Mouse (Mus musculus): ENCODE measurements around the gene Naglu. TPM values are rescaled to one million over a fixed set of nuclear protein-coding genes. Genes with fewer than 3 reads are reported as not detected.
"Not testable (repeated sequence)": the region's sequence is repeated elsewhere in the genome, so short reads cannot be mapped to it uniquely, and the experiment has no call there.

Naglu gene
- total RNA-seq, 2 experiments from 2014 or later, result 9.2 to 10.8 TPM

DNA sequence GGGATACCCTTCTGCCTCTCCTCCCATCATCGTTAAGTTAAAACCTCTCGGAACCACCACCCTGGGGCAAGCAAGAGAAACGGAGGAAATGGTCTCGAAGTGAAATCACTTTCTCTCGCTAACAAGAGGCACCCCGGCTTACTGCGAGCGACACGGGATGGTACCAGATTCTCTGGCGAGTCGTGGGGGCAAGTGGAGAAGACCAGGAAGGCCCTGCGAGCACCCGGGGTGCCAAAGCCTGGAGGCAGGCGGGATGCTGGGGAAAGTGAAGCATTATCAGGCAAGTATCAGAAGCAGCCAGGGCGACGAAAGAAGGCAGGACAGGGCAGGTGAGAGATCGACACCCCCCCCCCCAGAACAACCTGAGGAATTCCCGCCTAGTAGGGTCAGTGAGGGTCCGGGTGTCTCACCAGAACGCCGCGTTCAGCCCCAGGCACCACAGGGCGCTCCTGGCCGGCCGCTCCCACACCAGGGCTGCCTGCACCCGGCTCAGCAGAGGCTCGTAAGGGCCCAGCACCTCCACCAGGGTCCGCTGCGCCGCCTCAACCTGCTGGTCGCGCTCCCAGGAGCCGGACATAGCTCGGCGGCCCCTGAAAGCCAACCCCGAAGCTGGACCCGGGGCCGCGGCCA, 49.4 kb downstream of the Naglu start:
- no peak for DNase-seq (ENCODE audit: extremely low spot score in 1 of 2, low spot score in 1 of 2)

DNA sequence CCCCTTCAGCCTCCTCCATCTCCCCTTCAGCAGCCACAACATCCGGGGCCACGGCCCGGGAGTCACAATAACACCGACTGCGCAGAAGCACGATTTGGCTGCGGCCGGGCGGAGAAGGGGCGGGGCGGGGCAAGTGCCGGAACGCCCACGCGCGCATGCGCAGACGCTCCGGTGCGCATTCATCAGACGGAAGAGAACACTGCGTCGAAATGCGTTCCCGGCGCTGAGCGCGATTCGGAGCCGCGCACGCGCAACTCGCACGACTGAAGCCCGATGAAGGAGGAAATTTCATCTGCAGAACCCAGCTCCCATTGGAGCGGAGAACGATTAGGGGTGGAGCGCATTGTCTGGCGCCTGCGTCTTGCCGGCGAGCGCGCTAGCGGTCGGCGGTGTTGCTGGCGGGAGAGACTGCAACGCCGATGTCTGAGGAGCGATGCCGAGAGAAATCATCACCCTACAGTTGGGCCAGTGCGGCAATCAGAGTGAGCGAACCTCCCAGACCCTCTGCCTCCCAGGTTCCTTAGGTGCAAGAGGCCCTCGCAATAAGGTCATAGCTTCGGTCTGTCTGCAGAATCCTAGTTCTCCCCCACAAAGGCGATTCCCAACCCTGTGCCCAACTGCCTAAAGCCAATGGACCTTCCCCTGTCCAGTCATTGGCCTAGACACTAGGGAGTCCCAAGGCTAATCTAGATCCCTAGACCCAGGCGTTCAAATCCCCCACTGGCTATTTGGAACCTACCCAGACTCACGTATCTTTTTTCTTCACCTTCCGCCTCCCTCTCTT, 50.1 kb downstream of the Naglu start, which contains the start of the genes Retreg3 and Tubg1:
Gene Retreg3 (minus strand): TSS at position 133 of the 784 bp plus-strand sequence.
Gene Tubg1 (plus strand): TSS at position 178 of the 784 bp plus-strand sequence.
- peak; percentile 99 for DNase-seq (ENCODE audit: extremely low spot score in 1 of 2, low spot score in 1 of 2)

DNA sequence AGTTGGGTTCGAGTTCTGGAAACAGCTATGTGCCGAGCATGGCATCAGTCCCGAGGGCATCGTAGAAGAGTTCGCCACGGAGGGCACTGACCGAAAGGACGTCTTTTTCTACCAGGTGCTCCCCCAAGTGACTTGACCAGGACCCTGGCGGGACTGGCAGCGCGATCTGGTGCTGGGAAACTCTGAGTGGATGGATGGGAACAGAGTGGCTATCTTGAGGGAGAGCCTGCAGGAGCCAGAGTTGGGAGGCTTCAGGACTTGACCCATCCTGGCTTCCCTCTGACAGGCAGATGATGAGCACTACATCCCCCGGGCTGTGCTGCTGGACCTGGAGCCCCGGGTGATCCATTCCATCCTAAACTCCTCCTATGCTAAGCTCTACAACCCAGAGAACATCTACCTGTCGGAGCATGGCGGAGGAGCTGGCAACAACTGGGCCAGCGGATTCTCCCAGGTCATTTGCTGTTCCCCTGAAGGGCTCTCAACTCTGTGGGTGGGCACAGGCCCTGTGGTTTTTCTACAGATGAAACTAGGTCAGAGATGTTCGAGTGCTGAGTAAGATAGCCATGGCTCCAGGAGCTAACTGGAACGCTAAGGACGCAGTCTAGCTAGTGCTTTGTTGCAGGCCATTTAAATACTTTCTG, 50.9 kb downstream of the Naglu start:
- no peak for DNase-seq (ENCODE audit: extremely low spot score in 1 of 2, low spot score in 1 of 2)

DNA sequence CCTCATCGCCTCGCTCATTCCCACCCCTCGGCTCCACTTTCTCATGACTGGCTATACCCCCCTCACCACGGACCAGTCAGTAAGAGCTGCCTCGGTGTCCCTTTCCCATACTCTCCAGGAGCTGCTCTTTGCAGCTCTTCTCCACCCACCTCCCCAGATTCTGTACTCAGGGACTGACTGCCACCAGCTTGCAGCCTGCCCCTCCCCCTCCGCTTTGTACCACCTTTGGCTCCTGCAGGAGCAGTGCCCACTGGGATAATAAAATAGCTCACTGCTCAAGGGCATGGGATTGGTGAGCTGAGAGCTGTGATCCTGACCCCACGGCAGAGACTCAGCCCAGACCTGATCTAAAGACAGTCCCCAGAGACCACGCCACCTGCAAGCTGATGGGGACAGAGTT, 54.7 kb downstream of the Naglu start:
- not testable (repeated sequence) for DNase-seq (ENCODE audit: extremely low spot score in 1 of 2, low spot score in 1 of 2)

DNA sequence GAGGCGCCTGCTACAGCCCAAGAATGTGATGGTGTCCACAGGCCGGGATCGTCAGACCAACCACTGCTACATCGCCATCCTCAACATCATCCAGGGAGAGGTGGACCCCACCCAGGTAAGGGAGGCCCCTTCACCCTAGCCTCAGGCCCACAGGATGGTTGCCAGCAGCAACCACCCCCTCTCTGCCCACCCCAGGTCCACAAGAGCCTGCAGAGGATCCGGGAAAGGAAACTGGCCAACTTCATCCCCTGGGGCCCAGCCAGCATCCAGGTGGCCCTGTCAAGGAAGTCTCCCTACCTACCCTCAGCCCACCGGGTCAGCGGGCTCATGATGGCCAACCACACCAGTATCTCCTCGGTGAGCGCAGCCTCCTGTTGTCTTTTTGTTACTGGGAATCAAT, 55.2 kb downstream of the Naglu start:
- not testable (repeated sequence) for DNase-seq (ENCODE audit: extremely low spot score in 1 of 2, low spot score in 1 of 2)

DNA sequence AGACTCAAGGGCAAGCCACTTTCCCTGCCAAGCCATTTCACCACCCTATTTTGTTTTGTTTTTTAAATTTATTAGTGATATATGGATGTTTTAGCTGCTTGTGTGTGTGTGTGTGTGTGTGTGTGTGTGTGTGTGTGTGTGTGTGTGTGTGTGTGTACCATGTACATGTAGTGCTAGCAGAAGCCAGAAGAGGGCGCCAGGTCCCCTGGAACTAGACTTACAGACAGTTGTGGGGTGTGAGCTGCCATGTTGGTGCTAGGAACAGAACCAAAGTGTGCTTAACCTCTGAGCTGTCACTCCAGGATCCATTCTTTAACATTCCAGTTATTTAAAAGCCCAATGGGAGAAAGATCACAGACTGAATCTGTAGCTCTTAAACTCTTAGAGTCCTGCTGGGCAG, 57.3 kb downstream of the Naglu start:
- no peak for DNase-seq (ENCODE audit: extremely low spot score in 1 of 2, low spot score in 1 of 2)

Small RNA genes lying within 50 kb of the gene (microRNA-seq; reads per million reads assigned to microRNA genes)
- gene Mir6928, result 2.2 to 4.8 reads per million in 2 experiments

Other genes with a start within 250 kb of the Naglu start
- 10 to 100 TPM; 11.5 to 11.7 TPM for gene Stat5b, start 219.3 kb upstream of the Naglu start, total RNA-seq (2021)
- 1 to 10 TPM; 1.1 to 1.7 TPM for gene Stat5a, start 210.7 kb upstream of the Naglu start, total RNA-seq (2021)
- 10 to 100 TPM; 32.9 to 34.4 TPM for gene Stat3, start 130.5 kb upstream of the Naglu start, total RNA-seq (2021)
- gene Cavin1, start 99.1 kb upstream of the Naglu start, total RNA-seq (2021), result 10 to 100 TPM; 14.2 to 15.8 TPM
- gene Atp6v0a1, start 60.6 kb upstream of the Naglu start, total RNA-seq (2021), result 100 to 1,000 TPM; 446 to 454 TPM
- under 1 TPM; 0.63 to 0.94 TPM for gene Hsd17b1, start 8.4 kb downstream of the Naglu start, total RNA-seq (2021)
- gene Coasy, start 12.6 kb downstream of the Naglu start, total RNA-seq (2021), result 10 to 100 TPM; 25.1 to 29.9 TPM
- gene Mlx, start 17.3 kb downstream of the Naglu start, total RNA-seq (2021), result 10 to 100 TPM; 45.1 to 45.6 TPM
- gene Psmc3ip, start 25.4 kb downstream of the Naglu start, total RNA-seq (2021), result 1 to 10 TPM; 3.3 to 4.4 TPM
- 10 to 100 TPM; 57.3 to 62.6 TPM for gene Retreg3, start 49.9 kb downstream of the Naglu start, total RNA-seq (2021)
- 10 to 100 TPM; 44.4 to 52.3 TPM for gene Tubg1, start 49.9 kb downstream of the Naglu start, total RNA-seq (2021)
- gene Tubg2, start 85.9 kb downstream of the Naglu start, total RNA-seq (2021), result 10 to 100 TPM; 44.9 to 47.8 TPM
- gene Cntnap1, start 100.5 kb downstream of the Naglu start, total RNA-seq (2021), result 100 to 1,000 TPM; 158 to 169 TPM
- gene Plekhh3, start 101.3 kb downstream of the Naglu start, total RNA-seq (2021), result 10 to 100 TPM; 13.2 to 14.3 TPM
- gene Ccr10, start 105.4 kb downstream of the Naglu start, total RNA-seq (2021), result under 1 TPM; 0.21 to 0.25 TPM
- 10 to 100 TPM; 57.1 to 62.1 TPM for gene Ezh1, start 156.5 kb downstream of the Naglu start, total RNA-seq (2021)
- gene Ramp2, start 176.0 kb downstream of the Naglu start, total RNA-seq (2021), result 10 to 100 TPM; 50.2 to 72.5 TPM
- 10 to 100 TPM; 70.0 to 75.2 TPM for gene Vps25, start 183.7 kb downstream of the Naglu start, total RNA-seq (2021)
- 1 to 10 TPM; 6.2 to 7.7 TPM for gene Wnk4, start 190.6 kb downstream of the Naglu start, total RNA-seq (2021)
- gene Cntd1, start 209.0 kb downstream of the Naglu start, total RNA-seq (2021), result under 1 TPM; 0.25 to 0.35 TPM
- 100 to 1,000 TPM in 1 of 2 experiments, 10 to 100 TPM in 1; 87.2 to 117 TPM for gene Coa3, start 209.1 kb downstream of the Naglu start, total RNA-seq (2021)
- 100 to 1,000 TPM; 204 to 230 TPM for gene Becn1, start 232.3 kb downstream of the Naglu start, total RNA-seq (2021)
- gene Psme3, start 246.2 kb downstream of the Naglu start, total RNA-seq (2021), result 100 to 1,000 TPM; 119 to 126 TPM